Mouse (Mus musculus) gastrocnemius, postnatal 25 days (tissue): ENCODE results near the gene Shisa5. TPM values are rescaled to one million over a fixed set of nuclear protein-coding genes. Genes with fewer than 3 reads are reported as not detected.
A peak's percentile ranks its signal among the peaks of the same experiment; 100 is the strongest.

Experiments used
- DNase-seq: peaks from one replicate; pipeline ENCODE4 v3.0.0; 2022
- total RNA-seq, 2 experiments: library from RNA; stranded (reverse); gene quantifications; 1 replicate in 1 of 2; 2 replicates in 1 of 2; pipeline ENCODE4 v1.2.3; 2021

Gene Shisa5
- total RNA-seq, 2 experiments from 2014 or later, result 12.9 to 21.6 TPM

GRCm38 (mm10) chr9:109021428-109021827 lies 16.9 kb upstream of the Shisa5 start:
- no peak for DNase-seq

GRCm38 (mm10) chr9:109022866-109023685 lies 15.3 kb upstream of the Shisa5 start:
- no peak for DNase-seq

- DNase-seq, result peak; percentile 45
Measured at GRCm38 (mm10) chr9:109027521-109027920, 10.8 kb upstream of the Shisa5 start.

GRCm38 (mm10) chr9:109028421-109028820 lies 9.9 kb upstream of the Shisa5 start:
- DNase-seq, result no peak

GRCm38 (mm10) chr9:109028919-109029318 lies 9.4 kb upstream of the Shisa5 start:
- no peak for DNase-seq

- no peak for DNase-seq
Measured at GRCm38 (mm10) chr9:109030312-109030711, 8.1 kb upstream of the Shisa5 start.

- no peak for DNase-seq
Measured at GRCm38 (mm10) chr9:109031001-109031400, 7.4 kb upstream of the Shisa5 start.

GRCm38 (mm10) chr9:109031686-109032085 lies 6.7 kb upstream of the Shisa5 start:
- no peak for DNase-seq

- no peak for DNase-seq
Measured at GRCm38 (mm10) chr9:109032435-109032834, 5.9 kb upstream of the Shisa5 start.

- peak; percentile 70 for DNase-seq
Measured at GRCm38 (mm10) chr9:109038901-109039364, 568 bp downstream of the Shisa5 start.

GRCm38 (mm10) chr9:109039681-109040080 lies 1.3 kb downstream of the Shisa5 start:
- no peak for DNase-seq

GRCm38 (mm10) chr9:109040216-109040615 lies 1.9 kb downstream of the Shisa5 start:
- DNase-seq, result no peak

- DNase-seq, result no peak
Measured at GRCm38 (mm10) chr9:109040906-109041305, 2.5 kb downstream of the Shisa5 start.

- DNase-seq, result no peak
Measured at GRCm38 (mm10) chr9:109041351-109041750, 3.0 kb downstream of the Shisa5 start.

- DNase-seq, result peak; percentile 30
Measured at GRCm38 (mm10) chr9:109046306-109046705, 7.9 kb downstream of the Shisa5 start.

- DNase-seq, result no peak
Measured at GRCm38 (mm10) chr9:109049316-109049715, 11.0 kb downstream of the Shisa5 start.

GRCm38 (mm10) chr9:109049996-109050673 lies 11.8 kb downstream of the Shisa5 start:
- DNase-seq, result peak; percentile 4

- no peak for DNase-seq
Measured at GRCm38 (mm10) chr9:109050674-109050997, 12.3 kb downstream of the Shisa5 start.

- peak; percentile 5 for DNase-seq
Measured at GRCm38 (mm10) chr9:109051011-109051501, 12.7 kb downstream of the Shisa5 start.

- DNase-seq, result peak; percentile 4
Measured at GRCm38 (mm10) chr9:109051651-109052489, 13.5 kb downstream of the Shisa5 start.

- DNase-seq, result no peak
Measured at GRCm38 (mm10) chr9:109052490-109053260, 14.3 kb downstream of the Shisa5 start.

GRCm38 (mm10) chr9:109053366-109053765 lies 15.0 kb downstream of the Shisa5 start:
- no peak for DNase-seq
